Mouse (Mus musculus) neural tube, embryonic 14.5 days (tissue): Measurements from ENCODE around the gene Zdhhc1. TPM values are rescaled to one million over a fixed set of nuclear protein-coding genes. Genes with fewer than 3 reads are reported as not detected.

Experiments
- ATAC-seq: fragments of 200-750 bp; cut with Nextera tagmentation; 2 replicates; pipeline ENCODE4 v1.8.0; 2017; ENCODE audit warnings: low read depth, mild to moderate bottlenecking, moderate TSS enrichment, moderate library complexity
- H3K27ac ChIP-seq: fragments of 300-500 bp; sonication (generic); 2 replicates; pipeline ENCODE4 v1.5.1; 2014; ENCODE audit warnings: low read depth, mild to moderate bottlenecking, control low read depth, low read length, moderate library complexity, mixed read lengths
- H3K27me3 ChIP-seq: fragments of 300-500 bp; sonication (generic); 2 replicates; pipeline ENCODE4 v1.6.1; 2014; ENCODE audit warnings: low read length; ENCODE audit not compliant: control insufficient read depth, insufficient read depth
- H3K36me3 ChIP-seq: fragments of 300-500 bp; sonication (generic); 2 replicates; pipeline ENCODE4 v1.6.1; 2014; ENCODE audit warnings: low read length, mixed read lengths; ENCODE audit not compliant: control insufficient read depth, insufficient read depth
- H3K4me1 ChIP-seq: fragments of 300-500 bp; sonication (generic); 2 replicates; pipeline ENCODE4 v1.6.1; 2014; ENCODE audit warnings: low read length; ENCODE audit not compliant: control insufficient read depth, insufficient read depth
- H3K4me2 ChIP-seq: fragments of 300-500 bp; sonication (generic); 2 replicates; pipeline ENCODE4 v1.6.1; 2014; ENCODE audit warnings: mild to moderate bottlenecking, low read depth, low read length, control low read depth
- H3K4me3 ChIP-seq: fragments of 300-500 bp; sonication (generic); 2 replicates; pipeline ENCODE4 v1.5.1; 2014; ENCODE audit warnings: low read depth, low read length, control low read depth, mixed read lengths
- H3K9ac ChIP-seq: fragments of 300-500 bp; sonication (generic); replicated peaks from 2 replicates; pipeline ENCODE4 v1.6.1; 2014; ENCODE audit warnings: low read depth, mild to moderate bottlenecking, control low read depth, low read length, mixed read lengths
- H3K9me3 ChIP-seq: fragments of 300-500 bp; sonication (generic); 2 replicates; pipeline ENCODE4 v1.6.1; 2016; ENCODE audit warnings: low read length; ENCODE audit not compliant: control insufficient read depth
- WGBS: fragments of 180-500 bp; shearing (Covaris S2); extraction: QIAGEN DNeasy Blood & Tissue Kit; methylation state at CpG from one replicate; pipeline ENCODE4 v1.1.7; 2014; 5-methylcytosine and 5-hydroxymethylcytosine counted together
- polyA plus RNA-seq: library from polyadenylated mRNA; unstranded; fragments of >200 nt; fragmentation: Nextera tagmentation; extraction: Ambion mirVana; gene quantifications from 2 replicates; pipeline ENCODE4 v1.2.1, GENCODE M21; 2014

Zdhhc1 gene
- polyA plus RNA-seq, 1 experiment from 2014 or later: 32.5 TPM

DNA sequence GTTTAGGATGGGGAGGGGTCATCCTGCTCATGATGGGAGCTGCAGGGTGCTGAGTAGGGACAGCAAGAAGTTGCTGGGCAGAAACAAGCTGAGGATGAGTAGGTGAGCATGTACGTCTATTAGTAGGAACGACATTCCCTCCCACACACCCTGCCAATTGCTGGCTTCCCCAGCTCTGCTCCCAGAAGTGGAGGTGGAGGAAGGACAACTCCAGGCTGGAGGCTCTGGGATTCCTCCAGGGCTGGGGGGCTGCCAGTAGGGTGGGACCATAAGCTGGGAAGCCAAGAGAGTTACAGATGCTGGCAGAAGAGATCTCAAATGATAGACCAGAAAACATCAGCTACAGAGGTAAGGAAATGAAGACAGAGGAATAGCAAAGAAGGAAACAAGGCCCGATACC, 39.8 kb upstream of the Zdhhc1 start:
- H3K9ac ChIP-seq: no peak overlapping the region
- no peaks in the 10 kb centered on the region for H3K9me3 ChIP-seq
- no peaks in the 10 kb centered on the region for H3K27me3 ChIP-seq
- H3K27ac ChIP-seq: no peak overlapping the region
- 92% methylated on average over 3 of the region's 3 CpGs for WGBS
- no peak overlapping the region for H3K4me2 ChIP-seq
- no peaks in the 10 kb centered on the region for H3K4me1 ChIP-seq
- no peak for ATAC-seq
- no peak overlapping the region for H3K4me3 ChIP-seq
- H3K36me3 ChIP-seq: peaks cover 34% of the 10 kb centered on the region

DNA sequence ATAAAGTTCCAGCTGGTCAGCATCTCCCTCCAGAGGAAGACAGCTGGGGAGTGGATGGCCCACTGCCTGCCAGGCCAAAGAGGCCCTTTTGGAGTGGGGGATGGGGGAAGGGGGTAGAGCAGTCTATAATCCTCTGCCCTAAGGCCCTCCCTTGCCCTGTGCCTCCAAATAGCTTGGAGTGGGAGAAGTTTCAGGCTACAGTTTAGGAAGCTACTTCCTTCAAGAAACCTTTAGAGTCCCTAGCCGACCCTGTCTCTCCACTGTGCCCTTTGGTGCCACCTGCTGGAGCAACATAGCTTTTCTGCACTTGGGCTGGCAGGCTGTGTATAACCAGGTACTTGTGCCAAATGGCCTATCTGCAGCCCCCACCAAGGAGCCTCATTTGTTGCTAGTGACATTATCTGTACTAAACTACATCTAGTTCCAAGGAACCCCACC, 37.2 kb upstream of the Zdhhc1 start:
- Histone ChIP-seq H3K4me2 (no peak overlapping the region), H3K27me3 (no peaks in the 10 kb centered on the region), H3K4me1 (no peaks in the 10 kb centered on the region), H3K4me3 (no peak overlapping the region), H3K27ac (no peak overlapping the region), H3K36me3 (peaks cover 35% of the 10 kb centered on the region), H3K9ac (no peak overlapping the region), H3K9me3 (no peaks in the 10 kb centered on the region)
- peak; percentile 56; the same call in 1 of the 2 replicates for ATAC-seq
- WGBS: 6% methylated on average over 1 of the region's 1 CpGs

DNA sequence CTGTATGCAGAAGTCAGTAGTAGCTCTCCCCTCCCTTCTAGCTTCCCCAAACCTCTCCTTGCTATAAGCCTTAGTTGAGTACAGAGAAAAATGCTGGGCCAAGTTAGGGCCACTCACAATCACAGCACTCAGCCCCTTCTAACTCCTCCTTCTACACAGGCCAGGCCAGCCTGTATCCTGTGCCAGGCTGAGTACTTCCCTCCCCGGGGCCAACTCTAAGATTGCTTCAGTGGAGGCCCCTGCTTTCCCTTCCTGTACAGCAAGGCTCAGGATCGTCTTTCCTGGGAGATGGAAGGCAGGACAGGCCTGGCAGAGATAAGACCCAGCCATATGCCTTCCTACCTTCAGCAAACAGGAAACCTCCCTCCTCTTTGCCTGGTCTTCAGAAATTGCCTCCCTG, 36.7 kb upstream of the Zdhhc1 start:
- no peak overlapping the region for H3K4me3 ChIP-seq
- no peaks in the 10 kb centered on the region for H3K9me3 ChIP-seq
- H3K27ac ChIP-seq: no peak overlapping the region
- no peaks in the 10 kb centered on the region for H3K27me3 ChIP-seq
- H3K4me1 ChIP-seq: no peaks in the 10 kb centered on the region
- H3K4me2 ChIP-seq: no peak overlapping the region
- ATAC-seq: no peak
- H3K36me3 ChIP-seq: peaks cover 31% of the 10 kb centered on the region
- 43% methylated on average over 2 of the region's 2 CpGs for WGBS
- no peak overlapping the region for H3K9ac ChIP-seq

DNA sequence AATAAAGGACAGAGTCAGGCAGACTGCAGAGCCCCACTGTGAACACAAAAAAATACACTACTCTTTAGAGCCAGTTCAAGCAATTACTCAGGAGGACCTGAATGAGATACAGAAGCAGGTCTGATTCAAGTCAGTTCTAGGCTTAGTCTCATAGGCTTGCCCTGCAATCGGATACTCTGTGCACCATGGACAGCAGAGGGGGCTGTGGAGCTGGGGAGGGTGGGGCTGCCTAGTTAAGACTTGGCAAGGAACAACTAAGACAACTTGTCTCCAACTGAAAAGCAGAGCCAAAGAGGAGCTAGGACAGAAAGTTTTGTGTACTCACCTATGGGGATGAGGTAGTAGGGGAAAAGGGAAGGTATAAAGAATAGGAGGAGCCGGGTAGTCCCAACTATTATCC, 35.1 kb upstream of the Zdhhc1 start:
- H3K4me1 ChIP-seq: no peaks in the 10 kb centered on the region
- no peak for ATAC-seq
- peaks cover 23% of the 10 kb centered on the region for H3K36me3 ChIP-seq
- 53% methylated on average over 2 of the region's 2 CpGs for WGBS
- no peak overlapping the region for H3K4me2 ChIP-seq
- no peaks in the 10 kb centered on the region for H3K27me3 ChIP-seq
- no peak overlapping the region for H3K4me3 ChIP-seq
- H3K27ac ChIP-seq: no peak overlapping the region
- H3K9ac ChIP-seq: no peak overlapping the region
- H3K9me3 ChIP-seq: no peaks in the 10 kb centered on the region

DNA sequence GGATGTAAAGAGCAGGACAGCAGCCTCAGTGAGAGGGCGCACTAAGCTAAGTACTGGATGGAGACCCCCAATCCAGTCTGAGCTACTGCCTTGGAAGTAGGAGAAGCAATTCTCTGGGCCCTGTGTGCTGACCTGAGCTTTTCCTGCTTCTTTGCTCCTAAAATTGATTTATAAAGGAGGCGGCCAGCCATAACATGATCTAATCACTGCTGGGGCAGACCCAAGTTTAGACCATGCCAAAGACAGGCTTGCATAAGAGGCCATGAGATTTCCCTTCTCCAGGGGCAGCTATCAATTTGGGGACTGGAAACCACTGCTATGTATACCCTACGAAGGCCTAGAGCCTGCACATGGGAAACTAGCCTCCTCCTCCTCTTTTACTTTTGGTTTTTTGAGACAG, 32.6 kb upstream of the Zdhhc1 start:
- H3K9me3 ChIP-seq: no peaks in the 10 kb centered on the region
- no peak overlapping the region for H3K9ac ChIP-seq
- WGBS: 90% methylated on average over 3 of the region's 3 CpGs
- ATAC-seq: no peak
- H3K4me2 ChIP-seq: no peak overlapping the region
- H3K27me3 ChIP-seq: no peaks in the 10 kb centered on the region
- no peak overlapping the region for H3K27ac ChIP-seq
- no peak overlapping the region for H3K4me3 ChIP-seq
- H3K36me3 ChIP-seq: peaks cover 20% of the 10 kb centered on the region
- no peaks in the 10 kb centered on the region for H3K4me1 ChIP-seq

DNA sequence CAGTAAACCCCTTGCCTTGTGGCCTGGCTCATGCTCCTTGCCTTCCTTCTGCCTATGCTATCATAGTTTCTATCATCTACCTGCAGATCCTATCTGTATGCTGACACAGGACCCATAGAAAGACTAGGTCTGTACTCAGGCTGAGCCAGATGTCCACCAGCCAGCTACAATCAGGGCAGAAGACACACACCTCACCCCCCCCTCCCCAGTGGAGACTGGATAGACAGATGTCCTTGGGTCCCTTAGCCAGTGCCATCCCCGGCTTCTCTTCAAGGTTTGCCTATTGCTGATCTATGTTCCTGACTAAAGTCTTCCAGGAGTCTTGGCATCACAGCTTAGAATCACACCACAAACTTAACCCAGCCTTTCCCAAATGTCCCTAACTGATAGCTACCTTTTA, 31.5 kb upstream of the Zdhhc1 start:
- H3K36me3 ChIP-seq: peaks cover 18% of the 10 kb centered on the region
- no peak overlapping the region for H3K9ac ChIP-seq
- no peak for ATAC-seq

DNA sequence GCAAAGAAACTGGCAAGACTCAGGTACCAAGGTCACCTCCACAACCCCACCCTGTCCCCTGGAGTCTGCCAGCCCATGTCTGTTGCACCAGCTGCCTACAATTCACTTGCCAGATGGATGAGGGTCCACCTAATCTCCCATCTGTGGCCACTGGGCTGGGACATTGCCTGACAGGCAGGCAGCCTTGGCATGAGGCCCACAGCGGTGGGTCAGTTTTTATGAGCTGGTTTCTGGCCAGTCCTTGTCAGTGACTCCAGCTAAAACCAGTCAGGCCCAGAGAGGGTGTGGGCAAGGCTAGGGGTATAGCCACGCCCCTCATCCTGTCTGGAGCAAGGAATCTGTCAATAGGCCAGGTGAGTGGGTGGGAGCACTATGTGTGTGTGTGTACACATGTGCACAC, 30.4 kb upstream of the Zdhhc1 start:
- Histone ChIP-seq H3K27me3 (no peaks in the 10 kb centered on the region), H3K4me3 (no peak overlapping the region), H3K4me1 (no peaks in the 10 kb centered on the region), H3K36me3 (peaks cover 24% of the 10 kb centered on the region), H3K4me2 (no peak overlapping the region), H3K27ac (no peak overlapping the region), H3K9ac (no peak overlapping the region), H3K9me3 (no peaks in the 10 kb centered on the region)
- 0 out of 2 replicates have a peak, but pooled peaks have one; percentile 23 for ATAC-seq
- 80% methylated on average over 2 of the region's 2 CpGs for WGBS

More for the DNA sequence above, 31.5 kb upstream of the Zdhhc1 start:
- Histone ChIP-seq H3K4me1 (no peaks in the 10 kb centered on the region), H3K4me3 (no peak overlapping the region), H3K4me2 (no peak overlapping the region), H3K27me3 (no peaks in the 10 kb centered on the region), H3K27ac (no peak overlapping the region), H3K9me3 (no peaks in the 10 kb centered on the region)
- WGBS: 95% methylated on average over 1 of the region's 1 CpGs

DNA sequence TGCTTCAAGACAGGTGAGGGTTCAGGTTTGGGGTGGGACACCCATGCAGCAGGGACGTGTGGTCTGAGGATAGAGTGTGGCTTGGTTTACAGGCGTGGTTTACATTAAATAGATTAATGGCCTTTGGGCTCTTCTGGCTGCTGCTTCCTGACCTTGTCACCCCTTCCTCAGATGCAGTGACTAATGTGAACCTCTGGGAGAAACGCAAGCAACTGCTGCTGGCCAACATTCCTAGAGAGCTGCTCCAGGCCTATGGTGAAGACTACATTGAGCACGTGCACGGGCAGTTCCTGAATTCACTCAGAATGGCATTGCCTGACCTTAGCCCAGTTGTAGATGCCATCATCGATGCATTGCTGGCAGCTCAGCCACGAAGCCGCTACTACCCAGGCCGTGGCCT, 26.2 kb upstream of the Zdhhc1 start:
- Histone ChIP-seq H3K27me3 (no peaks in the 10 kb centered on the region), H3K9me3 (no peaks in the 10 kb centered on the region), H3K4me1 (peaks cover 14% of the 10 kb centered on the region), H3K36me3 (peaks cover 19% of the 10 kb centered on the region), H3K27ac (no peak overlapping the region), H3K9ac (no peak overlapping the region), H3K4me2 (no peak overlapping the region), H3K4me3 (no peak overlapping the region)
- WGBS: 72% methylated on average over 9 of the region's 9 CpGs
- no peak for ATAC-seq

DNA sequence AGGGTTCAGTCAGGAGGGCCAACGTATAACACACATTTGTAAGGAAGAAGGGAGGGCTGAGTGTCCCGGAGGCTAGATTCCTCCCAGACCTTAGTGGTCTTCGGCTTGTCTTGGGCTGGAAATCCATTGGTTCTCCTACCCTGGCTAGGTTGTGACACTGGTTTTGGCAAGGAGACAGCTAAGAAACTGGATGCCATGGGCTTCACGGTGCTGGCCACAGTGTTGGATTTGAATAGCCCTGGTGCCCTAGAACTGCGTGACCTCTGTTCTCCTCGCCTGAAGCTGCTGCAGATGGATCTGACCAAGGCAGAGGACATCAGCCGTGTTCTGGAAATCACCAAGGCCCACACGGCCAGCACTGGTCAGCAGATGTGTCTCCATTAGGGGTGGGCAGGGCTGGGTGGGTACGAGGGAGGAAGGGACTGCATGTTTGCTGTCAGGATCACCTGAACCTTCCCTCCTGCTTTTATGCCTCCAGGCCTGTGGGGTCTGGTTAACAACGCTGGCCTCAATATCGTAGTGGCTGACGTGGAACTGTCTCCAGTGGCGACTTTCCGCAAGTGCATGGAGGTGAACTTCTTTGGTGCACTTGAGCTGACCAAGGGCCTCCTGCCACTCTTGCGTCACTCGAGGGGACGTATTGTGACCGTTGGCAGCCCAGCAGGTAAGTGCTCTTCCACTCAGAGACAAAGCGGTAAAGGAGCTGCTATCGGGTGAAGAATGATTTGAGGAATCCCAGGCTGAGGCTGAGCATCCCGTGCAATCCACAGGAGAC, 25.5 kb upstream of the Zdhhc1 start:
- no peak overlapping the region for H3K4me2 ChIP-seq
- H3K9me3 ChIP-seq: no peaks in the 10 kb centered on the region
- ATAC-seq: no peak
- no peaks in the 10 kb centered on the region; the same call in 1 of the 2 replicates for H3K27me3 ChIP-seq
- peaks cover 14% of the 10 kb centered on the region for H3K4me1 ChIP-seq
- H3K27ac ChIP-seq: no peak overlapping the region
- no peak overlapping the region for H3K9ac ChIP-seq
- no peak overlapping the region for H3K4me3 ChIP-seq
- peaks cover 17% of the 10 kb centered on the region for H3K36me3 ChIP-seq
- WGBS: 86% methylated on average over 21 of the region's 21 CpGs
